Mouse (Mus musculus): ENCODE measurements around the gene Dusp3. TPM values are rescaled to one million over a fixed set of nuclear protein-coding genes. Genes with fewer than 3 reads are reported as not detected.

Gene Dusp3
- 10 to 100 TPM; 53.2 to 56.5 TPM for total RNA-seq (2021)

DNA sequence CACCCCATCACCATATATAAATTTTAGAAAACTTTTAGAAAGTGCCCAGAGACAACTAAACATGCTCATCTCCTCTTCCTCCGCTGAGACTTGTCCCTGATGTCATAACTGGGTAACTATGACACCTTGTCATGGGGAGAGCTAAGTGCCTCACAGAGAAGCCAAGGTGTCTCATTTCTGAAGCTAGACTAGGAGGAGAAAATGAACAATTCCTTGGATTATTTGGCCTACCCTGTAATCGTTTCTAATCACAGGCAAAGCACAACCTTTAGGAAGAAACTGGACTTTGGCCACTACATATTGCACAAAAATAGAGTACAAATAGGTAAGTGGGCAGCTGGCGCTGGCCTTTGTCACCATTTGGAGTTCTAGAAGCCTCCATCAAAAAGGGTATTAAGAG, at the start of gene Dusp3:
Gene Dusp3, minus strand, starts transcription at position 101 of the 400 bp plus-strand sequence.
- intact Hi-C loops (cut with DNase I) = no loop called here
- no peak for DNase-seq

DNA sequence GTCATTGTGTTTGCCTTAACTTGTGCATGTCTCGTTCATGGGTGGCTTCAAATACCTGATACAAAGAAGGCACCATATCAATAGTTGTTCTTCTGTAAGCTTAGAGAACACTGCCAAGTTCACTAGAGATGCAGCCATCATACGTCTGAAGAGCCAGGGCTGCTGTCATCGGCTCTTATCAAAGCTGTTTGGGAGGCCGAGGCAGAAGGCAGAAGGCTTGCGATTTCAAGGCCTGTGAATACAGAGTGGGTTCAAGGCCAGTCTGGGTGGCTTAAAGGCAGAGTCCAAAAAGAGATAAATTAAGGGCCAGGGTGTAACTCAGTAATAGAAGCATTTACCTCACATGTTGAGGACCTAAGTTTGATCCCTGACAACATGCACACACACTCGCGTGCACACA, 49.5 kb upstream of the Dusp3 start:
- intact Hi-C loops (cut with DNase I) = no loop called here

DNA sequence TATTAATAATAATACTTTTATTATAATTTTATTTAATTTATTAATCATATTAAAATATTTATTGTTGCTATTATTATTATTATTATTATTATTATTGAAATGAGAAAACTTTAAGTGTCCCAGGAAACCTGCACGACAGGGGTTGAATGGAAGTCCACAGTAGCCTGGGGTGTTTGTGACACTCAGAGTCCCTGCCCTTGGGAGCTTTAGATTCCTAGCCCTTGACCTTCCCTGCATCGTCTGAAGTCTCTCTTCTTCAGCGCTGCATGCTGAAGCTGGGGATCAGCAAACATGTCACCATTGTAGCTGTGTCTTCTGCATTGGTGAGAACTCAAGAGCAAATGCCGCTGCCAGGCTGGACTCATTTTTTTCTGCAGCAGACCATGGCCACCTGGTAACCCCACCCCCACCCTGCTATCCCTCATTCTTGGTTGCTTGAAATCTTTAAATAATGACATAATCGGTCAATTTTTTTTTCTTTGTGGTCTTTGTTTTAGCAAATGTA, 48.7 kb upstream of the Dusp3 start:
- intact Hi-C loops (cut with DNase I) = no loop called here
- DNase-seq = no peak

More for the DNA sequence above, 49.5 kb upstream of the Dusp3 start:
- no peak for DNase-seq

DNA sequence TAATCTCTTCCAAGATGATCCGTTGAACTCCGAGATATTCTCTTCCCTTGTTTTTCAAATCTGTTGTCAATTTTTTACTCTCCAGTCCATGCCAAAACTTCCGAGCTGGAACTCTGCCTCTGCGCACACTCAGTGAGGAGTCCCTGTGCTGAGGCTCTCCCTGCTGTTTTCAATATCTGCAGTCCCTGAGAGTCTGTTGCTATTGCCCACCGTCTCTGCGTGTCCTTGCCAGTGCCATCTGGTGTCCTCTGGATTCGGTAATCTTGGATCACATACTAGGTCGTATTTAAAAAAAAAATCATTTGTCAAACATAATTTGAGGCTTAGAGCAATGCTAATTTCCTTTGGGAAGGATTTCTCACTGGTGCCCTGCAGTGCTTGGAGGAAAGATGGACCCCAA, 48.1 kb upstream of the Dusp3 start:
- intact Hi-C loops (cut with DNase I) = no loop called here
- peak; percentile 83 for DNase-seq

DNA sequence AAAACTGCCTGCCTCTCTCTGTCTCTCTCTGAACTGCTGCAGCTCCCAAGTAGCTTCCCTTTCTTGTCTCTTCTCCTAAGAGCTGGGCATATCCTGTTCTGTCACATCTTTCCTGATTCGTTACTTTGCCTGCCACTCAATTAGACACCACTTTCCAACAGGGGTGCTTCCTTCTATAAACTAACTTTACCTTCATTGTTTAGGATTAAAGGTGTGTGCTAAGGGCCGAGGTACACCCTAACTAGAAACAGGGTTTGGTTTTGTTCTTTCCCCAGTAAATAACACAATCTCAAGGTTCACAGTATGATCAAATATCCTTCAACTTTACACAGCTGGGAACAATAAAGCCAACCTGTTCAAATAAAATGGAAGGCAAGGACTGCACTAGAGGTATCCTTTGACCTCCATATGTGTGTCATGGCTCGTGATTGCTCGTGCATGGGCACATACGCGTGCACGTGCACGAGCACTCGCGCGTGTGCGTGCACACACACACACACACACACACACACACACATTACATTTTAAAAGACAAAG, 46.3 kb upstream of the Dusp3 start:
- intact Hi-C loops (cut with DNase I) = no loop called here
- DNase-seq = no peak

DNA sequence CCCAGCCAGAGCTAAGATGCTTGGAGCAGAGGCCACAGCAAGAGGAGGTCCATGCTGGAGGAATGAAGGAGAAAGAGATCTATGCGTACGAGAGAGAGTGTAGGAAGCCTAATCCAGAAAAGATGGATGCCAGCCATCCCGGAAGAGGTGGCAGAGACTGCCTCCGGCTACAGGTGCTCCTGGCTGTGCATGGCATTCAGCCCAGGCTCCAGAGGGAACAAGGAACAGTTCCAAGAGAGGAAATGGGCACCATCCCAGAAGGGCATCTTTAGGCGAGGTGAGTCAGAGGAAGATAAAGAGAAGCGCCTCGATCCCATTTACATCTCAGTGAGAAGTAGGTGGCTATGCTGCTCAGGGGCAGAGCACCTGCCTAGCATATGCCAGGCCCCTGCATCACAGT, 44.3 kb upstream of the Dusp3 start:
- intact Hi-C loops (cut with DNase I) = no loop called here
- peak; percentile 82 for DNase-seq

DNA sequence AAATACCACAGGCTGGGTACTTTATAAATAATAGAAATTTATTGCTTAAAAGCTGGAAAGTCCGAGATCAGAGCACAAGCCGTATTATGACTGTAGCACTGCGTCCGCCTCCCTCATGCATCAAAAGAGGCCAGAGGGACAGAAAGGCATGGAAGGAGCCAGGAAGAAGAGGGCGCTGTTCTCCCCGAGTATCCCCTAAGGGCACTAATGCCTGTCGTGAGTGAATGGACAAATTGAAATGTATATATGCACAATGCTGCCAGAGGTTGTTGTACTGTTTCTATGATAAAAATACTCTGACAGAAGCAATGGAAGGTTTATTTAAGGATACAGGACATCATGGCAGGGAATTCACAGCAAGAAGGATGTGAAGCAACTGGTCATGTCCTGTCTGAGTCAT, 43.2 kb upstream of the Dusp3 start:
- intact Hi-C loops (cut with DNase I) = loop anchor here (5.0 kb wide), 1 partner anchor 38 kb away; no protein-coding TSS in a partner anchor

DNA sequence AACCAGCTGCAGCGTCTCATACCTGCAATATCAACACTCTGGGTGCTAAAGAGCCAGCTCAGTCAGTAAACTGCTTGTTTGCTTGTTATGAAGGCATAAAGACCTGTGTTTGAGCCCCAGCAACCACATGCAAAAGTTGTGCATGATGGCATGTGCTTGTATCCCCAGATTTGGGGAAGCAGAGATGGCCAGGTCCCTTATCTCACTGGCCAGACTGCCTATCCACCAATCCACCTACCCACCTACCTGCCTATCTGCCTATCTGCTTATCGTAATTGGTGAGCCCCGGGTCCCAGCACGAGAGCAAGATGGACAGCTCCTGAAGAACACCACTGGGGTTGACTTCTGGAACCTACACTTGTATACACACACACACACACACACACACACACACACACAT, 42.5 kb upstream of the Dusp3 start:
- intact Hi-C loops (cut with DNase I) = loop anchor here (5.0 kb wide), 1 partner anchor 37 kb away; no protein-coding TSS in a partner anchor
- DNase-seq = no peak

More for the DNA sequence above, 43.2 kb upstream of the Dusp3 start:
- no peak for DNase-seq

DNA sequence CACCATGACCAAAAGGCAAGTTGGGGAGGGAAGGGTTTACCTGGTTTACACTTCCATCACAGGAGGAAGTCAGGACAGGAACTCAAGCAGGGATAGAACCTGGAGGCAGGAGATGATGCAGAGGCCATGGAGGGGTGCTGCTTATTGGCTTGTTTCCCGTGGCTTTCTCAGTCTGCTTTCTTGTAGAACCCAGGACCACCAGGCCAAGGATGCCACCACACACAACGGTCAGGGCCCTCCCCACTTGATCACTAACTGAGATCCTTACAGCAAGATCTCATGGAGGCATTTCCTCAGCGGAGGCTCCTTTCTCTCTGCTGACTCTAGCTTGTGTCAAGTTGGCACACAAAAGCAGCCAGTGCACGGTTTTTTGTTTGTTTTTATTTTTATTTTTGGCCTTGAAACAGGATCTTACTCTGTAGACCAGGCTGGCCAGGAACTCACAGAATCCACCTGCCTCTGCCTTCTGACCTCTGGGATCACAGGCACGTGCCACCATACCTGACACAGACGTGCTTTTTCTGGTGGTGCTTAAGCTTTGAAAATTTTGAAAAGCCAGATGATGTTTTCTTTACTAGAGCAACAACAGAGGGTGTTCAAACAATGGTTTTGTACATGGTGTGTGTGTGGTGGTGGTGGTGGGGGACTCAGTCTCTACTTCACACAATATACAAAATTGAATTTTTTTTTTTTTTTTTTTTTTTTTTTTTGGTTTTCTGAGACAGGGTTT, 41.4 kb upstream of the Dusp3 start, which contains the start of gene Mpp3:
Gene Mpp3, minus strand, starts transcription at position 375 of the 730 bp plus-strand sequence.
- intact Hi-C loops (cut with DNase I) = loop anchor here (5.0 kb wide), 1 partner anchor 36 kb away; no protein-coding TSS in a partner anchor
- no peak for DNase-seq

DNA sequence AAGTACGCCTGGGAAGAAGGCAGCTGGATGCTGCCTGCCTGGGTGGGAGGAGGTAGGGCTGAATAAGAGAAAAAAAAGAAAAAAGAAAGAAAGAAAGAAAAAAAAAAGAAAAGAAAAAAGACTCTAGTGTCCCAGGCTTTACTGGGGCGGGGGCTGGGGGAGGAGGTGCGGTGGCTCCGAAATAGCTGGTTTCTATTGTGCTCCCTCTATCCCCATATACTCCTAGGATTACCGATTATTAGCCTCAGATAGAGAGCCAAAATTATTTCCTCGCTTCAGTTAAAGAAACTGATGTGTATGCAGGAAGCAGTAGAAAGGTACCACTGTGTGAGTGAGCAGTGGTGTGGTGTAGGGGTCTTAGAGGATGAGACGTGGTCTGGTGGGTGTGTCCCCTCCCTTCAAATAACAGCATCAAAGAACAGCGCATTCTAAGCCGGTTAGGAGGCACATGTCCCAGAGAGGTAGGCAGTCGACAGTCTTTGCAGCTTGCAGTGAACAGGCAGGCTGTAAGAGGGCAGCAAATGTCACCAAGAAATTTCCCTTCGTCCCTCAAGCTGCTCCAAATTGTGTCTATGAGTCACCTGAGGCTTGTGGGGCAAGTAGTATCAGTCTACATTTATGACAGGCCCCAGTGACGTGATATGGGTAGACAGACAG, 40.7 kb upstream of the Dusp3 start:
- intact Hi-C loops (cut with DNase I) = loop anchor here (5.0 kb wide), 1 partner anchor 35 kb away; no protein-coding TSS in a partner anchor
- no peak for DNase-seq

DNA sequence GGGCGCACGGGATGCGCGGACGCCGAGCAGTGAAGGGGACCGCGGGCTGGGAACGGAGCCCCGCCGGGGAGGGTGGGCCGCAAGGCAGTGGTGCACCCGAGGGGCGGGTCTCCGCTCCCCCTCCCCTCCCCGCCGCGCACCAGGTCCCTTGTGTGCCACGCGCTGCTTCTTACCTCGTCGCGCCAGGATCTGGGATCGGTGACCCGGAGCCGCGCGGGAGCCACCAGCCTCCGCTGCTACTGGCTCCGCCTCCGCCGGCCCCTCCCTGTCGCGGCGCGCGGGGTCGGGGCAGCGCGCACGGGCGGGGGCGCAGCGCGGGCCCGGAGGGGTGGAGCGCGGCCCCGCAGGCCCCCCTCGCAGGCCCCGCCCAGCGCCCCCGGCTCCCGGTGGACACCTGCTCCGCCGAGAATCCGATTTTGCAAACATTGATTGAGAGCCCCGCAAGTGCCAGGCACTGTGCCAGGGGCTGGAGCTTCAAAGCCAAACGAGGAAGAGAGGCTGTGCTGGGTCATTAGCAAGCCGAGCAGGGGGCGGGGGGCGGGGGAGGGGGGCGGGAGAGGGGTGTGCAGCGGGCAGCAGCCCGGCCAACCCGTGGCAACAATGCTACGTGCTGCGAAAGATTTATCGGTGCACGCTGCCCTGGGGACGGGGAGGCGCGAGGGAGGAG, 40.0 kb upstream of the Dusp3 start:
- peak; percentile 90 for DNase-seq
- intact Hi-C loops (cut with DNase I) = loop anchor here (5.0 kb wide), 1 partner anchor 35 kb away; no protein-coding TSS in a partner anchor

DNA sequence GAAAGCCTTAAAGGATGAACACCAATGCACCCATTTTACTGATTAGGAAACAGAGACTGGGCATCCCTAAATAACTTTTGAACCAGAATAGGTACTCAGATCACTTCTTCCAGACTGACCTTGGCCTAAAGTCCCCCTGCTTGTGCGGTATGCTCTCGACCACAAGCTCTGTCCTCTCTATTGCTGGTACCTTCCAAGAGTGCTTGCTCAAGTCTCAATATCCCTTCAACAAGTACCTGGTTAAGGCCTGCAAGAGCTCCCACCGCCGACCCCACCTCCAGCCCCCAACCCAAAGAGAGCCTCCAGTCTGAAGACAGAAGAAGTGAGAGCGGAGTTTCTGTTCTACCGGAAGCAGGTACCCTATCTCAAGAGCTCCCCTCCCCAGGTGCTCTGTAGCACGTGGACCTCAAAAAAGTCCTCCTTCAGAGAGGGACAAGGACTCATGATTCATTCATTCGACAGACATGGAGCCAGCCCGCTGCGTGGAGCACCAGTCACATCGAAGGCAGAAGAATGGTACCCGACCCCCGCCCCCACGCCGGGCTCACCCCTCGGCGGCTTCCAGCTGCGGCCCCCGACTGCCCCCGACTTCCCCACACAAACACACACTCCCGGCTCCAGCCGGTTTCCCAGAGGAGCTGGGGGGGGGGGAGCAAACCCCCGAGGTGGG, 39.3 kb upstream of the Dusp3 start:
- intact Hi-C loops (cut with DNase I) = loop anchor here (5.0 kb wide), 1 partner anchor 34 kb away; no protein-coding TSS in a partner anchor
- DNase-seq = peak; percentile 44

DNA sequence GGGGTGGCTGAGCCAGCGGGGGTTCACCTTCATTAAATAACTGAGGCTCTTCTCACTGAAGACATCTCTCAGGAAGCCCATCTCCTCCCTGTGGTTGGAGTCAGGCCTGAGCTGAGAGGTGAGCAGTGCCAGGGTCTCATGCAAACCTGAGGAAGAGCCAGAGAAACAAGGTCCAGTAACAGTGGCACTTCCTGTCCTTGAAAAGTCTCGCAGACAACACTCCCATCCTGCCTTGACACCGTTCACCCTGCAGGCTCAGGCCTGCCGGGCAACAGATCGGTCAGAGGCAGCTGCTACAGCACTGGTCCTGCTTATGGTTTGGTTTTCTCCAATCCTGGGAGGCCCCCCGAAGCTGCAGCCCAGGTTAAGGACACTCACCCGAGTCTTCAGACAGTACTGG, 38.5 kb upstream of the Dusp3 start:
- intact Hi-C loops (cut with DNase I) = loop anchor here (5.0 kb wide), 1 partner anchor 33 kb away; no protein-coding TSS in a partner anchor
- DNase-seq = no peak

DNA sequence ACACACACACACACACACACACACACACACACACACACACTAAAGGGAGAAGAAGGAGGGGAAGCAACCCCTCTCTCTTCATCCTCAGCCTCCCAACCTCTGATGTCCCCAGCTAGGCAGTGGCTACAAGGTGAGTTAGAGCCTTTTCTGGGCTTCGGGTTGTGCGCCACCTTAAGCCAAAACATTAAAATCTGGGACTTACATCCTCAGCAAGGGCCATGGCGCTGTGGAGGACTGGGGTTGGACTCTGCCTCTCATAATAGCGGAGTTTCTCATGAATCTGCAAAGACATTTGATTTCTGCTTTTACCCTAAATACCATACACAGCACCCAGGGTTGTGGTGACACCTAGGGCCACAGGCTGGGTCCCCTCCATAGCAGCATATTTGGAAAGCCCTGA, 38.1 kb upstream of the Dusp3 start:
- DNase-seq = no peak
- intact Hi-C loops (cut with DNase I) = loop anchor here (5.0 kb wide), 1 partner anchor 33 kb away; no protein-coding TSS in a partner anchor

DNA sequence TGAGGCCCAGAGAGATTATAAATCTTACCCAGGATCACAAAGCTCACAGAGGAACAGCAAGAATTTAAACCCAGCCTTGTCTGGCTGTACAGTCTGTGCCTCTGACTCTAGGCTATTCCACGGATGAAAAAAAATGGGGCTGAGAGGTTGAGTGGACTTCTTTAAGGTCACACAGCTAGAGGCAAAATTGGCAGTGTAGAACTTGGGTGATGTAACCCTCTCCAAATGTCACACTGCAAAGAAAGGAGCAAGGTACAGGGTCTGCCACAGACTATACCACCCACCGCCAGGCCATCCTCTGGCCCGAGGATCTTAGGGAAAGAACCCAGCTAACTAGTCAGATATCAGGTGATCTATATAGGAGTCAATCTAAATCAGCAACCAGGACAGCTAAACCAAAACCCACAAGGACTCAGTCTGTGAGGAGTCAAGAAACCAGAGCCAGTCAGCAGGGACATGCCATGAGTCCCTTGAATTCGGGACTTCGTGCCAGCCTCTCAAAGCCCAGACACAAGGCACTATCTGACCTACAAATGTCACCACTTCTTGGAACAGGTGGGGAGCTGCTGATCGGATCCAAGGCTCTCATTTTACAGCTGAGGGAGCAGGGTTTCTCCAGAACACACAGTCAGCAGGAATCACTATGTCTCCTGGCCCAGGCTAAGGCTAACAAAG, 37.4 kb upstream of the Dusp3 start:
- intact Hi-C loops (cut with DNase I) = no loop called here
- no peak for DNase-seq

DNA sequence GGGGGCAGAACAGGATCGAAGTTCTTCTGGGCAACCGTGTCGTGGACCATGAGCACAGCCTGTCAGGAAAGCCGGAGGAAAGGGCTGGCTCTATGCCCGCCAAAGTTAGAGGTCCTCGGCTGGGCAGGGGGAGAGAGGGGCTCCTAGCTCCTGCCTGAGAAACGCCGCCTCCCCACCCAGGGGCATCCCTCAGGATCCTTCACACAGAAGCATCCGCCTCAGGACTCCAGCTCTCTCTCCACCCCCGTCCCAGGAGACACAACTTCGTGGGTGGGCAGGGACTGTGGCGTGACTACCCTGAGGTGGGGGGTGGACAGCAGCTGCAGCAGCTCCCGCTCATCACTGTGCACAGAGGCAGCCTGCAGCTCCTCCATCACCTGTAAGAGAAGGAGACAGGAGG, 36.6 kb upstream of the Dusp3 start:
- intact Hi-C loops (cut with DNase I) = no loop called here
- no peak for DNase-seq

DNA sequence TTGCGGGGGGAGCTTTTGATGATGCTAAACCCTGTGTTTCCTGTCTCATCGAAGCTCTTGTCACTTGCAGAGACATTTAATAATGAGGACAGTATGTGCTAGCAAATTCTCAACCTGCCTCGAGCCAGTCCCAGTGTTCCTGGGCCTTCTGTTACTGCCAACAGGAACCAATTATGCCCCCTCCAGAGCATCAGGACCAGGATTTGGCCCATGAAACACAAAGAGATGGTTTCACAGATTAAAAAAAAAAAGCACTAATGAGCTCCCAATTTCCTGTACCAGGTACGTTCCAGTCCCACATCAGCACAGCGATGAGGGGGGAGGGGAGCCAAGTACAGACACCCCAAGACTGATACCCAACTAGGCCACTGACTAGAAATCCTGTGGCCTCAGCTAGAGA, 34.4 kb upstream of the Dusp3 start:
- intact Hi-C loops (cut with DNase I) = no loop called here

DNA sequence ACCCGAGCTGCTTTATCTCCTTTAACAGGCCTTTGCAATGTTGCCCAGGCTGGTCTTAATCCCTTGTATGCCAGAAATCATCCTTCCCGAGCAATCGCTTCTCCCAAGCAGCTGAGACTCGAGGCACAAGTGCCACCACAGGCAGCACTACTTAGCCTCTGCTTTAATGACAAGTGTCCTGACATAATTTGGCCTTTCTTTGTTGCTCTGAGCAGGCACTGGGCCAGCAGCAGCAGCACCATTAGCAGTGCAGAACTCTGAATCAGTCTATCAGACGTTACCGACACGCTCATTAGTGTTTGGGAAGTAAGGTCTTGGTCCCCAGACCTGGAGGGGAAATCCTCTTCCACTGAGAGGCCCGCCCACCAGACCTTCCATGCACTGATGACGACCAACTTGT, 32.9 kb upstream of the Dusp3 start:
- intact Hi-C loops (cut with DNase I) = no loop called here
- DNase-seq = no peak

More for the DNA sequence above, 34.4 kb upstream of the Dusp3 start:
- no peak for DNase-seq

DNA sequence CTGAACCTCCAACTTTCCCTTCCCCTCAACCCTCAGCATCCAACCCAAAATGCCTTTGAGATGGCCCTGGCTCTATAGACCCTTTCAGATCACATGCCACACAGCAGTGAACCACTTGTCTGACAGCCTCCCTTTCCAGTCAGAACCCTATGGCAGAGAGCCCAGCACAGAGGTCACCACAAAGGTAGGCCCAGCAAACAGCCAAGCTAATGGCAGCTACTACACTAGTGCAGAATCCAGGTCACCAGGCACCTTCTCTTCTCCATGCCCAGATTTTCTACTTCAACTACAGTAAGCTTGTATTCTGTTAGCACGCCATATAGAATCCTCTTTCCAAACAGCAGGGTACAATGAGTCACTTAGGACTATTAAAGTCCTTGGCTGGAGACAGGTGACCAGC, 29.3 kb upstream of the Dusp3 start:
- no peak for DNase-seq
- intact Hi-C loops (cut with DNase I) = no loop called here

DNA sequence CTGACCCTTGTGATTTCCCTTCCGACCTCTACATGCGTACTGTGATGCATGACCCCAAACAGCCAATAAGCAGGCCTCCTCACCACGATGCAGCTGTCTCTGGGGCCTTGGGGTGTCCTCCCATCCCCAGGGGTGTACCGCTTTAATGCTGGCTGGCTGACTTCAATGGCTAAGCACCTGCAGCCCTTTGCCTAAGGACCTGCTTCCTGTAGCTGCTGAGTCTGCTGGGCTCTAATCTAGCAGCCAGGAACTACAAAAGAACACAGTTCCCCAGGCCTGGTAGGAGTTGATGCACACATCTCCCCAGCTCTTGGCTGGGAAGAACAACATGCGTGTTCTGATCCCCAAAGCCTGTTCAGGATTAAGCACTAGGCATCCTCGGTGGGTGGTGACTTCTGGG, 28.7 kb upstream of the Dusp3 start:
- no peak for DNase-seq
- intact Hi-C loops (cut with DNase I) = no loop called here

All from left cerebral cortex, postnatal 4 days (tissue).